Mouse (Mus musculus): ENCODE measurements around the gene Gm10570.

DNA sequence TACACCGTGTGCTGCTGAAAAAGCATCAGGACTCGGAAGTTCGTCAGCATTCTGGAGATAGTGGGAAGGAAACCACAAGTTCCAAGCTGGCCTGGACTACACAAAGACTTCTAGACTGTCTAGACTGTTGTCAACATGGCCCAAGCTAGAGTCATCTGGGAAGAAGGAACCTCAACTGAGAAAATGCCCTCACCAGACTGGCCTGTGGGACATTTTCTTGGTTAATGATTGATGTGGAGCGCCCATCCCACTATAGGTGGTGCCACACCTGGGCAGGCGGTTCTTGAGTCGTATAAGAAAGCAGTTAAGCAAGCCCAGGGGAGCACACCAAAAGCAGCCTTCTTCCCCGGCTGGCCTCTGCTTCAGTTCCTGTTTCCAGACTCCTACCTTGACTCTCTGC, 44.1 kb upstream of the Gm10570 start:
- TF ChIP-seq CTCF (IDR thresholded peaks at IDR 0.05; ENCODE audit: low read depth) (no peak), EP300 (IDR thresholded peaks at IDR 0.05; ENCODE audit: low read depth) (no peak)
